Mouse (Mus musculus): ENCODE results near the gene Nos3.

The Nos3 gene

GRCm38 (mm10) chr5:24400362-24400761 is 35.8 kb downstream of the Nos3 start:
- DNase-seq: peak; percentile 47 to 61

GRCm38 (mm10) chr5:24400911-24401605 is 36.4 kb downstream of the Nos3 start:
- DNase-seq: no peak

DNA sequence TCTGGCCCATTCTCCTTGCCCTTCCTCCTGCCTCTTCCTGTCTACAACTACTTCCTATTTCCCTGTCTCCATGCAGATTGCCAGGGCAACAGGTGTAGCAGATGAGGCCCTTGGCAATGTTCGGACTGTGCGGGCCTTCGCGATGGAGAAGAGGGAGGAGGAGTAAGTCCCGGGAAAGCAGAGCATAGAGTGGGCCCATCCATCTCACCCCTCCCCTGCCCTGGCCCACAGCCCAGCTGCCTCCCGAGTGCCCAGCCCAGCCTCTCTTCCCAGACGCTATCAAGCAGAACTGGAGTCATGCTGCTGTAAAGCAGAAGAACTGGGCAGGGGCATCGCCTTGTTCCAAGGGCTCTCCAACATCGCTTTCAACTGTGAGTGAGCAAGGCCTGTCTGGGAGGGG is 37.4 kb downstream of the Nos3 start:
- DNase-seq: peak; percentile 37 to 59

- DNase-seq: no peak
Observed at GRCm38 (mm10) chr5:24404594-24405360, 40.2 kb downstream of the Nos3 start.

DNA sequence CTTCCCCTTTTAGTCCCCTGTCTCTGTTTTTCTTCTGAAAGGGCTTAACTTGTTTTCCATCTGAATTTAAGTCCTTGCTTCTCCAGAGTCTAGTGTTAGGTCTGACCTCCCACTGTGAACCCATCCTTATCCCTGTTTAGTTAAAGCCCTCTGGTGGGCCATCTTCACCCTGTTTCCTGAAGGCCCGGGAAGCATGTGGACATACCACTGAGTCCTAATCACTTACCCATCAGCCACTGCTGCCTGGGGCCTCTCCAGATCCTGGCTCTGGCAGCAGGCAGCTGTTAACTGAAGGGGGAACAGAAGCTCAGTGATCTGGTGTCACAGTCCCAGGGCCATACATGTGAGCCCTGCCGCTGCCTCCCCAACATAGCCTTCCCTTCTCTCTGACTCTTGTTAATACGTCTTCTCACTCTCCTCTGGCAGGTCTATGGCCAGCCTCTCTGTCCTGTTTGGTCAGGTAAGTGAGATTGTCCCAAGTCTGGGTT is 40.8 kb downstream of the Nos3 start:
- DNase-seq: no peak

DNA sequence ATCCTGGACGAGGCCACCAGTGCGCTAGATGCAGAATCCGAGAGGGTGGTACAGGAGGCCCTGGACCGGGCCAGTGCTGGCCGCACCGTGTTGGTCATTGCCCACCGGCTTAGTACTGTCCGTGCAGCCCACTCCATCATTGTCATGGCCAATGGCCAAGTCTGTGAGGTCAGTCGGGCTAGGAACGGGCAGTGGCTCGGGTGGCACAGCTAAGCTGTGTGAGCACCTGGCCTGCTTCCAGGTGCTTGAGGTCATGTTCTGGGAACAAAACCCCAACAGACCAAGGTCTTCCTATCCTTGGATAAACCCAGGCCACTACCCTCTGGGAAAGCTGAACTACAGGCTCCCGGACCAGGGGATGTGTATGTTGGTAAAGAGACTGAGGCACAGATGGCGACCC is 44.0 kb downstream of the Nos3 start:
- no peak for DNase-seq

GRCm38 (mm10) chr5:24409466-24409865 is 44.9 kb downstream of the Nos3 start:
- DNase-seq: no peak

- no peak for DNase-seq
Observed at GRCm38 (mm10) chr5:24412063-24412462, 47.5 kb downstream of the Nos3 start.

GRCm38 (mm10) chr5:24413042-24413693 is 48.6 kb downstream of the Nos3 start, which contains the start of gene Asic3:
Gene Asic3, plus strand, starts transcription at chr5:24413392.
- DNase-seq: no peak

DNA sequence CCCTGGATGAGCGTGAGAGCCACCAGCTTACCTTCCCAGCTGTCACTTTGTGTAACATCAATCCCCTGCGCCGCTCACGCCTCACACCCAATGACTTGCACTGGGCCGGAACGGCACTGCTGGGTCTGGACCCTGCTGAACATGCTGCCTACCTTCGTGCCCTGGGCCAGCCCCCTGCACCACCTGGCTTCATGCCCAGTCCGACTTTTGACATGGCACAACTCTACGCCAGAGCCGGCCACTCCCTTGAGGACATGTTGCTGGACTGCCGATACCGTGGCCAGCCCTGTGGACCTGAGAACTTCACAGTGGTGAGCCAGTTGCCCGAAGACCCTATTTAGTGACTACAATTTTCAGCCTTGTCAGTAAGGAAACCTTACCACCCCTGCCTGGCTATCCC is 49.3 kb downstream of the Nos3 start:
- no peak for DNase-seq

DNA sequence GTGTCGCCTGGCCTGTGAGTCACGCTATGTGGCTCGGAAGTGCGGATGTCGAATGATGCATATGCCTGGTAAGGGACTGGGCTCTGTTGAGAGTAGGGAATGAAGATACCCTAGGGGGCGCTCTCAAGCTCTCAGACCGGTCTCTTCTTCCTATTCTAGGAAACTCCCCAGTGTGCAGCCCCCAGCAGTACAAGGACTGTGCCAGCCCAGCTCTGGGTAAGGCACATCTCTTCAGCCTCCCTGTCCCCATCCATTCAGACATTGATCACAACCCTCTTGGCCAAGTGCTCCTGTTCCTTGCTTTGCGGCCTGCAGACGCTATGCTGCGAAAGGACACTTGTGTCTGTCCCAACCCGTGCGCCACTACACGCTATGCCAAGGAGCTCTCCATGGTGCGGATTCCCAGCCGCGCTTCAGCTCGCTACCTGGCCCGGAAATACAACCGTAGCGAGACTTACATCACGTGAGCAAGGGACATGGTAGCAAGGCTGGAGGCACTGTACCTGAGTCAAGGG is 51.7 kb downstream of the Nos3 start:
- peak; percentile 78 to 83 for DNase-seq

GRCm38 (mm10) chr5:24417587-24417986 is 53.0 kb downstream of the Nos3 start:
- DNase-seq: no peak

GRCm38 (mm10) chr5:24420381-24420780 is 55.8 kb downstream of the Nos3 start:
- DNase-seq: no peak

DNA sequence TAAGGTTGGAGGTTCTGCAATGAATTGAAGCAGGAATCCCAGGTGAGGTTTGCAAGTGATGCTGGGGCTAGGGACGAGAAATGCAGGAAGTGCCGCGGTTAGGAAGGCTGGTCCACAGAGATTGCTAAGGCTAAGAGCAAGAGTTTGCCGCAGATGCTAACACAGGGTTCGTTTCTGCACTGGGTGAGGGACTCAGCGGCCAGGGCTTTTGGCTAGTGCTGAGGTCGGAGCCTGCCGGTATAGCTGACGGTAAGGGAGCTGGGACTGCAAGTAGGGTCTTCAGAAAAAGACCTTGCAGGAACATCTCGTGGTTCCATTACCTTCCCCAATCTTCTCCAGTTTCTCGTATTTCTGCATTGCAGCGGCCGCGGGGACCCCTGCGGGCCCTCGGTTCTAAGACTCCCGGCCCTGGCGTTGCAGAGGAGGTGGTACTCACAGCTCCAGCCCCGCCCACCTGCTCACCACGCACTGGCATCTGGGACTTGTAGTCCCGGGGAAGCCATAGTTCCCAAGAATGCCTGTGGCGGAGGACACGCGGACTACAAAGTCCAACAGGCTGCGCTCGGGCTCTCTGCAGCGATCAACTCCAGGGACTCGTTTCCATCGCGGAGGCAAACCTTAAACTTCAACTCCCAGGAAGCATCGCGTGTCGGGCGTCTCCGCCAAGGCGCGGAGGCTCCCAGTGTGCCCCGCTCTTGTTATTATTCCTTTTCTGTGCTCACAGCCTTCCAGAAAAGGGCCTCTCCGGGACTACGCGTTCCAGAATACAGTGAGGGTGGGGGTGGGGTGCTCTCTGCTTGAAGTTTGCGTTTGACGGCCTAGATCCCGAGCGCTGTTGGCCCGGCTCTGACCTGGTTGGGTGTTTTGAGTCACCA is 58.8 kb downstream of the Nos3 start, which contains the start of the genes Cdk5 and Slc4a2:
Gene Cdk5 (minus strand): TSS at position 402 of the 875 bp plus-strand sequence.
Gene Slc4a2 (plus strand): TSS at position 709 of the 875 bp plus-strand sequence.
- DNase-seq: peak; percentile 97 to 99

- DNase-seq: no peak
Observed at GRCm38 (mm10) chr5:24424004-24424781, 59.6 kb downstream of the Nos3 start.

DNA sequence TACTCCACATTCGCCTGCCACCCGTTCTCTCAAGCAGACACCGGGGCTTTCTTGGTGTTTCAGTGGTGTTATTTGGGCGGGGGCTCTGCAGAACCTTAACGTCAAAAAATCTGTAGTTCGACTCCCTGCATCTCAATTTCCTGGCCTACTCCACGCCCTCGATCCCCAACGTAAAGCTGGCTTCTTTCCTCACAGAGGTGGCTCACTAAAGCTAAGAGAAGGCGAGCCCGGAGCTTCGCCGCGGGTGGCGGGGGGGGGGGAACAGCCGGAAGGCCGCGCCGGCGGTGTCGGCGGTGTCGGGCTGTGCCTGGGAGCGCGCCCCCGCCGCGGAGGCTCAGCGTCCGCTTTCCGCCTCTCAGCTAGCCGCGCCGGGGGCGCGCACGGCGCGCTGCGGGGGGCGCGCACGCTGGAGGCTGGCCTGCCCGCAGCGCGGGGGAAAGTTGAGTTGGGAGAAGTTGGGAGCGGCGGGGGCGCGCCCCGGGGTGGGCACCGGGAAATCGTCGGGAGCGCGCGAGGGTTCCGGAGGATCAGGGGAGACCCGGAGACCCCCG is 60.3 kb downstream of the Nos3 start:
- peak; percentile 80 to 90 for DNase-seq

DNA sequence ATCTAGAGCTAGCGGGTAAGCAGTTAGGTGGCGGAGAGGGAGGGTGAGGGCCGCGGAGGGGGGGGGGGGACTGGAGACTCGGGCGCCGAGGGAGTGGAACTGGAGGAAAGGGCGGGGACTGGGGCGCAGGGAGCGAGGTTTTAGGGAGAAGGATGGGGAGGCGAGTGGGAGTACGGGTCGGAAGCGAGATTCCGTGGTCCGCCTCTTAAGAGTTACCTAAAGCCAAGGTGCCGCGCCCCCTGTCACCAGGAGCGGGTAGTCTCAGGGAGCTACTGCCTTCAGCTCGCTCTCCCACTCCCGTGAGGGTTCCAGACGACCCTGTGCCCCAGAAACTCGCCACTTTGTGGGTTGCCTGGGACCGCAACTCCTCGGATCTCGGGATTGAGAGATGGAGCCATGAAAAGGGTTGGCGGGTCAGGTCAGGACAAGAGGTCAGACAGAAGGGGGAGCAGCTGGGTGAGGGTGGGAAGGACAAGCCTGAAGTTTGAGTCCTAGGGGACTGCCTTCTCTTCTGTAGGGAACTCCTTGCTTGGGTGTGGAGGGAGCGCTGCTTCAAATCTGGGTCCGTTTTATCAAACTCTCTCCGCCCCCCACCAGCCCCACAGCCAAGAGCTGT is 60.9 kb downstream of the Nos3 start:
- peak in 1 of 2 experiments; percentile 57 for DNase-seq

GRCm38 (mm10) chr5:24426037-24426432 is 61.4 kb downstream of the Nos3 start:
- DNase-seq: no peak

- DNase-seq: no peak
Observed at GRCm38 (mm10) chr5:24426556-24427284, 62.1 kb downstream of the Nos3 start.

DNA sequence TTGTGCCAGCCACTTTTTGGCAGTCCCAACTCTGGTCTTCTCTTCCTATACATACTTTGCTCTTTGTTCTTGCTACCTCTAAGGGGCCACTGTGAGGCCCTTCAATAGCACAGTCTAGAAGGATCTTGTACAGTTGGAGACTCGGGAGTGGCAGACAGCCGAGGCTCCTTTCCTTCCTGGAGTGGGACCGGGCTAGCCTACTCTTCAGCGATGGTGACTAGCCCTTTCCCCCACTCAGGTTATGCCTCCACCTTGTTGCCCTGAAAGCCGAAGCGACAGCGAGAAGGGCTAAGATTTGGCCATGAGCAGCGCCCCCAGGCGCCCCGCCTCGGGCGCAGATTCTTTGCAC is 62.6 kb downstream of the Nos3 start:
- no peak for DNase-seq
